Mouse (Mus musculus): ENCODE results near the gene Irs1. TPM values are rescaled to one million over a fixed set of nuclear protein-coding genes. Genes with fewer than 3 reads are reported as not detected.

The Irs1 gene
- total and polyA plus RNA-seq, 3 experiments: not detected

- Histone ChIP-seq H3K9ac (ENCODE audit: control insufficient read depth, low read depth, low read length, poor library complexity, severe bottlenecking) (no peak overlapping the region), H3K79me2 (ENCODE audit: control insufficient read depth, insufficient read depth, low read length, poor library complexity) (no peaks in the 10 kb centered on the region), H3K4me1 (ENCODE audit: control insufficient read depth in 1 of 2, insufficient read depth in 2 of 2, low read length in 2 of 2) (no peaks in the 10 kb centered on the region), H3K27ac (ENCODE audit: control insufficient read depth, low read depth, low read length) (no peak overlapping the region), H3K27me3 (ENCODE audit: control insufficient read depth in 1 of 2, insufficient read depth in 2 of 2, low read length in 2 of 2) (no peaks in the 10 kb centered on the region), H3K4me3 (ENCODE audit: control insufficient read depth in 1 of 2, insufficient read depth in 1 of 2, low read depth in 2 of 2, low read length in 2 of 2) (no peak overlapping the region), H3K36me3 (ENCODE audit: control insufficient read depth in 1 of 2, insufficient read depth in 2 of 2, low read length in 2 of 2) (no peaks in the 10 kb centered on the region), H3K9me3 (replicated peaks; ENCODE audit: insufficient read depth, low read length) (no peaks in the 10 kb centered on the region)
- TF ChIP-seq SIN3A (IDR thresholded peaks at IDR 0.05; ENCODE audit: low read length) (no peak), MAX (IDR thresholded peaks at IDR 0.05; ENCODE audit: low read length) (no peak), NRF1 (IDR thresholded peaks at IDR 0.05; ENCODE audit: insufficient read depth, low read depth, low read length, poor library complexity, severe bottlenecking) (no peak)
- no peak for DNase-seq (ENCODE audit: low read depth, low spot score)
Measured at GRCm38 (mm10) chr1:82220673-82221396, 70.4 kb downstream of the Irs1 start.

DNA sequence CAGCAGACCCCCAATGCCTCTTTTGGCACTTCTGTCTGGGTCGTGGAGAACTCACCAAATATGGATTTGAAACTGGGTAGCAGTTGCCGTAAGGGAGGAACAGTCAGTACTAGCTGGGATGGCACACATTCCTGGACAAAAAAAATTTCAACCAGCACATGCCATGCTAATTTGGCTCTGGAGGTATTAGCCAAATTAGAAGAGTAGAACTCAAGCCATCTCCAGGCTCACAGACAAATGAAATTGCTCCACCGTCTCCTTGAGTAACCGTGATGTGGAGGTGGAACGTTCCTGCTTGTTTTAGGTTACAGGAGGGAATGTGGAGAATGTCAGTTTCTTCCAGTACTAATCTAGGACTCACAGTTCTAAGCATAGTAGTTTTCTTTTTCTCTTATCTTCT lies 83.7 kb downstream of the Irs1 start:
- Histone ChIP-seq H3K9ac (ENCODE audit: control insufficient read depth, low read depth, low read length, poor library complexity, severe bottlenecking) (no peak overlapping the region), H3K9me3 (replicated peaks; ENCODE audit: insufficient read depth, low read length) (no peaks in the 10 kb centered on the region), H3K4me3 (ENCODE audit: control insufficient read depth in 1 of 2, insufficient read depth in 1 of 2, low read depth in 2 of 2, low read length in 2 of 2) (no peak overlapping the region), H3K79me2 (ENCODE audit: control insufficient read depth, insufficient read depth, low read length, poor library complexity) (no peaks in the 10 kb centered on the region), H3K27me3 (ENCODE audit: control insufficient read depth in 1 of 2, insufficient read depth in 2 of 2, low read length in 2 of 2) (no peaks in the 10 kb centered on the region), H3K27ac (ENCODE audit: control insufficient read depth, low read depth, low read length) (no peak overlapping the region), H3K36me3 (ENCODE audit: control insufficient read depth in 1 of 2, insufficient read depth in 2 of 2, low read length in 2 of 2) (no peaks in the 10 kb centered on the region), H3K4me1 (ENCODE audit: control insufficient read depth in 1 of 2, insufficient read depth in 2 of 2, low read length in 2 of 2) (no peaks in the 10 kb centered on the region)
- DNase-seq (ENCODE audit: low read depth, low spot score): no peak
- TF ChIP-seq ETS1 (IDR thresholded peaks at IDR 0.05; ENCODE audit: low read depth, low read length) (no peak), ZMIZ1 (IDR thresholded peaks at IDR 0.05; ENCODE audit: low read depth, low read length) (no peak), POLR2AphosphoS5 (IDR thresholded peaks at IDR 0.05; ENCODE audit: borderline replicate concordance, low read depth, low read length) (no peak), ELF1 (IDR thresholded peaks at IDR 0.05; ENCODE audit: low read depth, low read length) (no peak), MXI1 (IDR thresholded peaks at IDR 0.05; ENCODE audit: low read depth, low read length) (no peak)

- DNase-seq (ENCODE audit: low read depth, low spot score): no peak
- H3K79me2 ChIP-seq (ENCODE audit: control insufficient read depth, insufficient read depth, low read length, poor library complexity): no peaks in the 10 kb centered on the region
- no peaks in the 10 kb centered on the region for H3K9me3 ChIP-seq (replicated peaks; ENCODE audit: insufficient read depth, low read length)
- no peak overlapping the region for H3K4me3 ChIP-seq (ENCODE audit: control insufficient read depth in 1 of 2, insufficient read depth in 1 of 2, low read depth in 2 of 2, low read length in 2 of 2)
- H3K36me3 ChIP-seq (ENCODE audit: control insufficient read depth in 1 of 2, insufficient read depth in 2 of 2, low read length in 2 of 2): no peaks in the 10 kb centered on the region
- no peak for TF ChIP-seq BHLHE40 (IDR thresholded peaks at IDR 0.05; ENCODE audit: borderline replicate concordance, low read depth, low read length)
- no peak for TF ChIP-seq CTCF (IDR thresholded peaks at IDR 0.05 in 2 of 3, conservative IDR thresholded peaks at IDR 0.05 in 1 of 3; ENCODE audit: control insufficient read depth in 1 of 3, insufficient read depth in 1 of 3, low read depth in 2 of 3, low read length in 3 of 3, poor library complexity in 1 of 3, severe bottlenecking in 1 of 3)
- TF ChIP-seq ZMIZ1 (IDR thresholded peaks at IDR 0.05; ENCODE audit: low read depth, low read length): no peak
- no peak for TF ChIP-seq POLR2AphosphoS5 (IDR thresholded peaks at IDR 0.05; ENCODE audit: borderline replicate concordance, low read depth, low read length)
- H3K9ac ChIP-seq (ENCODE audit: control insufficient read depth, low read depth, low read length, poor library complexity, severe bottlenecking): no peak overlapping the region
- H3K27me3 ChIP-seq (ENCODE audit: control insufficient read depth in 1 of 2, insufficient read depth in 2 of 2, low read length in 2 of 2): no peaks in the 10 kb centered on the region
- H3K4me1 ChIP-seq (ENCODE audit: control insufficient read depth in 1 of 2, insufficient read depth in 2 of 2, low read length in 2 of 2): no peaks in the 10 kb centered on the region
- no peak overlapping the region for H3K27ac ChIP-seq (ENCODE audit: control insufficient read depth, low read depth, low read length)
Measured at GRCm38 (mm10) chr1:82200636-82201035, 90.6 kb downstream of the Irs1 start.

Data from MEL (cell line).